Mouse (Mus musculus): ENCODE measurements around the gene Prc1.
A peak's percentile ranks its signal among the peaks of the same experiment; 100 is the strongest.

- TF ChIP-seq USF1 (IDR thresholded peaks at IDR 0.05; ENCODE audit: low read depth) (no peak), CEBPB (IDR thresholded peaks at IDR 0.05; ENCODE audit: insufficient read depth, poor library complexity, severe bottlenecking) (no peak), POLR2A (IDR thresholded peaks at IDR 0.05; ENCODE audit: insufficient read length, low read depth) (peak; percentile 88), TCF3 (IDR thresholded peaks at IDR 0.05; ENCODE audit: insufficient read length, low read depth) (no peak), MYOD1 (IDR thresholded peaks at IDR 0.05; ENCODE audit: control insufficient read depth in 1 of 3, insufficient read length in 2 of 3, low read depth in 2 of 3) (peak in 1 of 3 experiments; percentile 10), TCF12 (IDR thresholded peaks at IDR 0.05; ENCODE audit: insufficient read depth, poor library complexity, severe bottlenecking) (no peak), MYOG (IDR thresholded peaks at IDR 0.05; ENCODE audit: control insufficient read depth in 1 of 3, insufficient read depth in 1 of 3, insufficient read length in 2 of 3, low read depth in 2 of 3) (peak in 1 of 3 experiments; percentile 43), MAX (IDR thresholded peaks at IDR 0.05; ENCODE audit: low read depth) (no peak)
These were observed 30.0 kb downstream of the Prc1 start, which contains the start of gene Rccd1 for GRCm38 (mm10) chr7:80324043-80324815.

Data from myocyte (in vitro differentiated cells).